Mouse (Mus musculus): ENCODE results near the gene 9530077C05Rik. TPM values are rescaled to one million over a fixed set of nuclear protein-coding genes. Genes with fewer than 3 reads are reported as not detected.
"Not testable (repeated sequence)": the region's sequence is repeated elsewhere in the genome, so short reads cannot be mapped to it uniquely, and the experiment has no call there.

The 9530077C05Rik gene
- polyA plus RNA-seq, 1 experiment from 2014 or later = 1.6 TPM

DNA sequence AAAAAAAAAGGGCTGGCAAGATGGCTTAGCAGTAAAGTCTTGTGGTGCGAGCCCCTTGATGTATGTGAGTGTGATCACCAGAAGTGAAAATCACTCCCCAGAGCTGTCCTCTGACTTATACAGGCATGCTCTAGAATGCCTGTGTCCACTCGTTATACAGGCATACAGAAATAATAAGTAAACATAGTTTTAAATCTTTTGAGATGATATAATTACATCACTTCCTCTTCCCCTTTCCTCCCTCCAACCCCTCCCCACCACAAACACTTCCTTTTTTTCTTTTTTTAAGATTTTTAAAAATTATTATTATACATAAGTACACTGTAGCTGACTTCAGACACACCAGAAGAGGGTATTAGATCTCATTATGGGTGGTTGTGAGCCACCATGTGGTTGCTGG, 16.6 kb upstream of the 9530077C05Rik start:
- Histone ChIP-seq H3K4me3 (ENCODE audit: low read depth, low read length) (no peak overlapping the region), H3K9ac (replicated peaks) (no peak overlapping the region), H3K4me1 (ENCODE audit: insufficient read depth) (peaks cover 4% of the 10 kb centered on the region), H3K4me2 (ENCODE audit: low read depth, low read length) (no peak overlapping the region), H3K27ac (ENCODE audit: low read depth) (no peak overlapping the region), H3K9me3 (ENCODE audit: low read length) (no peaks in the 10 kb centered on the region), H3K27me3 (ENCODE audit: insufficient read depth, low read length) (no peaks in the 10 kb centered on the region), H3K36me3 (replicated peaks; ENCODE audit: insufficient read depth, low read length) (no peaks in the 10 kb centered on the region)
- no peak for ATAC-seq
- TF ChIP-seq EP300 (IDR thresholded peaks at IDR 0.05; ENCODE audit: low read depth) = no peak
- TF ChIP-seq CTCF (IDR thresholded peaks at IDR 0.05; ENCODE audit: low read depth) = no peak
- no peak for DNase-seq
- WGBS (ENCODE audit: insufficient replicate concordance) = 57% methylated on average over 2 of the region's 2 CpGs

DNA sequence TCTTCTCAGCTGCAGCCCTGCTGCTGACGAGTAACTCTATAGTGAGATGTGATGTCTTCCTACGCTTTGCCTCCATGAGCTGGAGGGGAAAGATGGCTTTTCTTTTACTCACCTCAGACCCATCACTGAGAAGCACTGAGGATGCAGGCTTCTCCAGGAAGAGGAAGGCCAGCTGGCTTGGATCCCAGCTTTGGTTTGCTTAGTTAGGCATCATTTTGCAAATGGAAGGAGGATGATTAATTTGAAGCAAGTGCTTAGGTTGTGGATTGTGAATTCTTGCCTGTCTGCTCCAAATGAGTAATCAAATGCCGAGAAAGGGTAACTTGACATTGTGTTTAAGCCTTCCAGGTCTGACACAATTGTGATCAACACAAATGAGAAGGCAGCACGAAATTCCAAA, 12.3 kb upstream of the 9530077C05Rik start:
- Histone ChIP-seq H3K36me3 (replicated peaks; ENCODE audit: insufficient read depth, low read length) (no peaks in the 10 kb centered on the region), H3K9me3 (ENCODE audit: low read length) (no peaks in the 10 kb centered on the region), H3K4me2 (ENCODE audit: low read depth, low read length) (no peak overlapping the region), H3K27ac (ENCODE audit: low read depth) (no peak overlapping the region), H3K9ac (replicated peaks) (no peak overlapping the region), H3K4me1 (ENCODE audit: insufficient read depth) (no peaks in the 10 kb centered on the region), H3K27me3 (ENCODE audit: insufficient read depth, low read length) (no peaks in the 10 kb centered on the region), H3K4me3 (ENCODE audit: low read depth, low read length) (no peak overlapping the region)
- no peak for TF ChIP-seq EP300 (IDR thresholded peaks at IDR 0.05; ENCODE audit: low read depth)
- no peak for TF ChIP-seq CTCF (IDR thresholded peaks at IDR 0.05; ENCODE audit: low read depth)
- ATAC-seq = no peak
- 74% methylated on average over 4 of the region's 4 CpGs for WGBS (ENCODE audit: insufficient replicate concordance)
- no peak for DNase-seq

DNA sequence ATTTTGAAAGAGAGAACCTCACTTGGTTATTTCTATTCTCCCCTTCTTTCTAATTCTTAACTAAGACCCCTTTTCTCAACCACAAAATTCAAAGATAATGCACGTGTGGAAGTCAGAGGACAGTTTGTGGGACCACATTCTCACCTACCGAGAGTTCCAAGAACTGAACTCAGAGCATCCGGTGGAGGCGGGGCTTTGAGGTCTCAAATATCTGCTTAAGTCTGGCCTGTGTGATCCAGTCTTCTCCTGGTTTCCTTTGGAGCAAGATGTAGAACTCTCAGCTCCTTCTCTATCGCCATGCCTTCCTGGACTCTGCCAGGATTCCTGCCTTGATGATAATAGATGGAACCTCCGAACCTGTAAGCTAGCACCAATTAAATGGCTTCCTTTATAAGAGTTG, 9.3 kb upstream of the 9530077C05Rik start:
- Histone ChIP-seq H3K4me3 (ENCODE audit: low read depth, low read length) (no peak overlapping the region), H3K27me3 (ENCODE audit: insufficient read depth, low read length) (no peaks in the 10 kb centered on the region), H3K27ac (ENCODE audit: low read depth) (no peak overlapping the region), H3K4me2 (ENCODE audit: low read depth, low read length) (no peak overlapping the region), H3K9me3 (ENCODE audit: low read length) (no peaks in the 10 kb centered on the region), H3K36me3 (replicated peaks; ENCODE audit: insufficient read depth, low read length) (no peaks in the 10 kb centered on the region), H3K4me1 (ENCODE audit: insufficient read depth) (no peaks in the 10 kb centered on the region), H3K9ac (replicated peaks) (no peak overlapping the region)
- TF ChIP-seq CTCF (IDR thresholded peaks at IDR 0.05; ENCODE audit: low read depth) = no peak
- TF ChIP-seq EP300 (IDR thresholded peaks at IDR 0.05; ENCODE audit: low read depth) = no peak
- WGBS (ENCODE audit: insufficient replicate concordance) = 71% methylated on average over 6 of the region's 6 CpGs
- ATAC-seq (no peak), DNase-seq (no peak)

DNA sequence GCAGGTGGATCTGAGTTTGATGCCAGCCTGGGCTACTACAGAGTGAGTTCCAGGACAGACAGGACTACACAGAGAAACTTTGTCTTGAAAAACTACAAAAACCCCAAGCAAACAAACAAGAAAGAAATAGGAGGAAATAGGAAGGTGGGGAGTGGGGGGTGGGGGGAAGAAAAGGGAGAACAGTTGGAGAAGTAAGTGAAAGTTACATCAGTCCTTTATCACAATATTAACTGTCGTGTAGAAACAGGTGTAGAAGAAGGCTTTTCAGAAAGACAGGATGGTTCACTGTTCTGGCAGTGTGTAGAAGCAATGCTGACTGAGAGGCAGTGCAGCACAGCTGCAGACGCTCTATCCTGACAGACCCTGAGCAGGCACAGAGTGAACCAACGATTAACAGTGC, 8.3 kb upstream of the 9530077C05Rik start:
- H3K4me2 ChIP-seq (ENCODE audit: low read depth, low read length) = no peak overlapping the region
- H3K9me3 ChIP-seq (ENCODE audit: low read length) = no peaks in the 10 kb centered on the region
- no peak overlapping the region for H3K9ac ChIP-seq (replicated peaks)
- TF ChIP-seq EP300 (IDR thresholded peaks at IDR 0.05; ENCODE audit: low read depth) (no peak), CTCF (IDR thresholded peaks at IDR 0.05; ENCODE audit: low read depth) (no peak)
- no peaks in the 10 kb centered on the region for H3K36me3 ChIP-seq (replicated peaks; ENCODE audit: insufficient read depth, low read length)
- DNase-seq (no peak), ATAC-seq (no peak)
- no peak overlapping the region for H3K4me3 ChIP-seq (ENCODE audit: low read depth, low read length)
- no peak overlapping the region for H3K27ac ChIP-seq (ENCODE audit: low read depth)
- no peaks in the 10 kb centered on the region for H3K27me3 ChIP-seq (ENCODE audit: insufficient read depth, low read length)
- 70% methylated on average over 3 of the region's 3 CpGs for WGBS (ENCODE audit: insufficient replicate concordance)
- no peaks in the 10 kb centered on the region for H3K4me1 ChIP-seq (ENCODE audit: insufficient read depth)

DNA sequence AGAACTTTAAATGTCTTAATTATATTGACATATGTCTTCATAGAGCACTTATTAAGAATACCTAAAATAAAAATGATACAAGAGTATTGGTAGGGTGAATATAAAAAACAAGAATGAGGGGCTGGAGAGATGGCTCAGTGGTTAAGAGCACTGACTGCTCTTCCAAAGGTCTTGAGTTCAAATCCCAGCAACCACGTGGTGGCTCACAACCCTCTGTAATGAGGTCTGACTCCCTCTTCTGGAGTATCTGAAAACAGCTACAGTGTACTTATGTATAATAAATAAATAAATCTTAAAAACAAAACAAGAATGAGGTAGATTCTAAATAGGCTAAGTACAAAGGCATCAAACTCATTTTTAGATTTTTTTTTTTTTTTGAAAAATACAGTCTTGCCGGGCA, 7.8 kb upstream of the 9530077C05Rik start:
- not testable (repeated sequence) for DNase-seq; H3K36me3 ChIP-seq (replicated peaks; ENCODE audit: insufficient read depth, low read length); ATAC-seq; H3K4me1 ChIP-seq (ENCODE audit: insufficient read depth); H3K9ac ChIP-seq (replicated peaks); H3K4me2 ChIP-seq (ENCODE audit: low read depth, low read length); H3K4me3 ChIP-seq (ENCODE audit: low read depth, low read length); H3K27ac ChIP-seq (ENCODE audit: low read depth); H3K27me3 ChIP-seq (ENCODE audit: insufficient read depth, low read length); H3K9me3 ChIP-seq (ENCODE audit: low read length)
- 59% methylated on average over 2 of the region's 2 CpGs for WGBS (ENCODE audit: insufficient replicate concordance)

DNA sequence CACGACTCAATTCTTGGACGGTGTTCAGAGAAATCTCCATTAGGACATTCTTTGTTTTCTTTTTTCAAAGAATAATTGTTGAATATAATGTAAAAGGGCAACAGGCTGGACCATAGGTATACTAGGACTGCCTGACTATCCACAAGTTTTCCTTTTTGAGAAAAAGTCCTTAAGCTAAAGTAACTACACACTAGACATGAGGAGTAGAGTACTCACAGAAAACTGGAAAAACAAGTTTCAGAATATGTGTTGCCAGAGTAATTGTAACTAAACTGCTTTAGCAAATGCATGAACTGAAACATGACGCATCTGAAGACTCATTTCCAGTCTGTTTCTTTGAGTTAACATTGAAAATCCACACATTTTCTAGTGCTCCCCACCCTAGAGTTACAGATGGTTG, 5.9 kb upstream of the 9530077C05Rik start:
- Histone ChIP-seq H3K9ac (replicated peaks) (no peak overlapping the region), H3K4me2 (ENCODE audit: low read depth, low read length) (no peak overlapping the region), H3K27ac (ENCODE audit: low read depth) (no peak overlapping the region), H3K9me3 (ENCODE audit: low read length) (no peaks in the 10 kb centered on the region), H3K36me3 (replicated peaks; ENCODE audit: insufficient read depth, low read length) (no peaks in the 10 kb centered on the region), H3K4me1 (ENCODE audit: insufficient read depth) (no peaks in the 10 kb centered on the region), H3K4me3 (ENCODE audit: low read depth, low read length) (no peak overlapping the region), H3K27me3 (ENCODE audit: insufficient read depth, low read length) (no peaks in the 10 kb centered on the region)
- ATAC-seq (no peak), DNase-seq (no peak)
- TF ChIP-seq EP300 (IDR thresholded peaks at IDR 0.05; ENCODE audit: low read depth) (no peak), CTCF (IDR thresholded peaks at IDR 0.05; ENCODE audit: low read depth) (no peak)
- 76% methylated on average over 3 of the region's 3 CpGs for WGBS (ENCODE audit: insufficient replicate concordance)

DNA sequence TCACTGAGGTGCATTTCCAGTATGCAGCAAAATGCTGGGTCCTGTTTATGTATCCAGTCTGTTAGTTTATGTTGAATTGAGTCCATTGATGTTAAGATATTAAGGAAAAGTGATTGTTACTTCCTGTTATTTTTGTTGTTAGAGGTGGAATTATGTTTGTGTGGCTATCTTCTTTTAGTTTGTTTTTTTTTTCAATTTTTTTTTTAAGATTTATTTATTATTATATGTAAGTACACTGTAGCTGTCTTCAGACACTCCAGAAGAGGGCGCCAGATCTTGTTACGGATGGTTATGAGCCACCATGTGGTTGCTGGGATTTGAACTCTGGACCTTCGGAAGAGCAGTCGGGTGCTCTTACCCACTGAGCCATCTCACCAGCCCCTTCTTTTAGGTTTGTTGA, 3.7 kb upstream of the 9530077C05Rik start:
- H3K36me3 ChIP-seq (replicated peaks; ENCODE audit: insufficient read depth, low read length); H3K9ac ChIP-seq (replicated peaks); H3K27ac ChIP-seq (ENCODE audit: low read depth); H3K4me3 ChIP-seq (ENCODE audit: low read depth, low read length); H3K9me3 ChIP-seq (ENCODE audit: low read length); DNase-seq; H3K4me2 ChIP-seq (ENCODE audit: low read depth, low read length); ATAC-seq; H3K4me1 ChIP-seq (ENCODE audit: insufficient read depth); H3K27me3 ChIP-seq (ENCODE audit: insufficient read depth, low read length): not testable (repeated sequence)
- 84% methylated on average over 4 of the region's 4 CpGs for WGBS (ENCODE audit: insufficient replicate concordance)

All from liver, postnatal 0 days (tissue).